Mouse (Mus musculus): ENCODE results near the gene Rnf217.

Gene Rnf217

GRCm38 (mm10) chr10:31609066-31609961, at the start of gene Rnf217:
Gene Rnf217 (minus strand): TSS chr10:31609184.
- ATAC-seq (ENCODE audit: low TSS enrichment), result peak; percentile 87

- ATAC-seq (ENCODE audit: low TSS enrichment), result no peak
Measured at GRCm38 (mm10) chr10:31647270-31647669, 38.3 kb upstream of the Rnf217 start.

- ATAC-seq (ENCODE audit: low TSS enrichment), result no peak
Measured at GRCm38 (mm10) chr10:31646083-31646482, 37.1 kb upstream of the Rnf217 start.

GRCm38 (mm10) chr10:31635098-31635497, 26.1 kb upstream of the Rnf217 start:
- ATAC-seq (ENCODE audit: low TSS enrichment), result no peak

- ATAC-seq (ENCODE audit: low TSS enrichment), result no peak
Measured at GRCm38 (mm10) chr10:31632005-31632404, 23.0 kb upstream of the Rnf217 start.

- no peak for ATAC-seq (ENCODE audit: low TSS enrichment)
Measured at GRCm38 (mm10) chr10:31615355-31615754, 6.4 kb upstream of the Rnf217 start.

GRCm38 (mm10) chr10:31614111-31614510, 5.1 kb upstream of the Rnf217 start:
- no peak for ATAC-seq (ENCODE audit: low TSS enrichment)

- peak; percentile 17; the same call in 1 of the 2 replicates for ATAC-seq (ENCODE audit: low TSS enrichment)
Measured at GRCm38 (mm10) chr10:31608441-31609065, 431 bp downstream of the Rnf217 start.

GRCm38 (mm10) chr10:31606981-31607867, 1.8 kb downstream of the Rnf217 start:
- ATAC-seq (ENCODE audit: low TSS enrichment), result no peak

GRCm38 (mm10) chr10:31603855-31604254, 5.1 kb downstream of the Rnf217 start:
- ATAC-seq (ENCODE audit: low TSS enrichment), result no peak

- ATAC-seq (ENCODE audit: low TSS enrichment), result no peak
Measured at GRCm38 (mm10) chr10:31600116-31600515, 8.9 kb downstream of the Rnf217 start.

- no peak for ATAC-seq (ENCODE audit: low TSS enrichment)
Measured at GRCm38 (mm10) chr10:31597886-31598285, 11.1 kb downstream of the Rnf217 start.

GRCm38 (mm10) chr10:31596804-31597203, 12.2 kb downstream of the Rnf217 start:
- no peak for ATAC-seq (ENCODE audit: low TSS enrichment)

GRCm38 (mm10) chr10:31595326-31595725, 13.7 kb downstream of the Rnf217 start:
- ATAC-seq (ENCODE audit: low TSS enrichment), result no peak

- peak; percentile 64 for ATAC-seq (ENCODE audit: low TSS enrichment)
Measured at GRCm38 (mm10) chr10:31592741-31593524, 16.1 kb downstream of the Rnf217 start.

- ATAC-seq (ENCODE audit: low TSS enrichment), result no peak
Measured at GRCm38 (mm10) chr10:31592095-31592740, 16.8 kb downstream of the Rnf217 start.

GRCm38 (mm10) chr10:31580722-31581121, 28.3 kb downstream of the Rnf217 start:
- ATAC-seq (ENCODE audit: low TSS enrichment), result no peak

- ATAC-seq (ENCODE audit: low TSS enrichment), result no peak
Measured at GRCm38 (mm10) chr10:31580073-31580472, 28.9 kb downstream of the Rnf217 start.

GRCm38 (mm10) chr10:31573267-31573666, 35.7 kb downstream of the Rnf217 start:
- no peak for ATAC-seq (ENCODE audit: low TSS enrichment)

- ATAC-seq (ENCODE audit: low TSS enrichment), result peak; percentile 16; the same call in 1 of the 2 replicates
Measured at GRCm38 (mm10) chr10:31557311-31557710, 51.7 kb downstream of the Rnf217 start.

All from frontal cortex, adult (tissue).